In the genomic region with DNA sequence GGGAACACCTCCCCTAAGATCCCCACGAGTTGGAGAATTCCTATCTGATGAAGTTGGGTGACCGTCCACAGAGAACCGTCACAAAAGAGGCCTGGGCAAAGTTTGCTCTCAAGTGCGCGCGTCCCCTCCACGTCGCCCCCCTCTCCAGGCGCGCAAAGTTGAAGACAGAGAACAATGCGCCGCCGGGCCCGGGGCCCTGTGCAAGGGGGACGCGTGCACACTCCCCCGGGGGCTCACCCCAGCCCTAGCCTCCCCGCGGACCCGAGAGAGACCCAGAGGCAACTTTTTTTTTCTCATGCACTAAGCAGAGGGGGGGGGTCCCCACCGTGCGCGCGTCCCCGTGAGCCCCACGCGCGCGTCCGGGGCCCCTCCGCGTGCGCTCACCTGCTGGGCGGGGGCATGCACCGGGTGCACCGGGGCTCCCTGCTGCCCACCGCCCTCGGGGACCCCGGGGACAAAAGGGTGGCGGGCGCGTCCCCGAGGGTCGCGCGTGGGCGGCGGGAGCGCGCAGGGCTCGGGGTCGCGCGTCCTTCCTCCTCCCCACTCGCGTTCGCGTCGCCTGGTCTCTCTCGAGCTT, we compare ENCODE assay signal across 7 mouse cellular contexts. TPM values are rescaled to one million over a fixed set of nuclear protein-coding genes. Genes with fewer than 3 reads are reported as not detected.
DNase-seq lines count a peak whose midpoint lies in the region; ATAC-seq and TF ChIP-seq lines count a peak whose summit lies in the region.

No protein-coding gene starts in this region.

- H3K9me3 ChIP-seq in embryonic facial prominence, embryonic 12.5 days, result no peaks in the 10 kb centered on the region
- H3K9me3 ChIP-seq in hindbrain, embryonic 12.5 days (replicated peaks), result no peaks in the 10 kb centered on the region
- no peaks in the 10 kb centered on the region for H3K9me3 ChIP-seq in limb, embryonic 15.5 days
- H3K9me3 ChIP-seq in neural tube, embryonic 12.5 days, result no peaks in the 10 kb centered on the region

- H3K4me3 ChIP-seq in spleen, adult 2 months (ENCODE audit: extremely low read depth, insufficient read depth, insufficient read length), result peak overlapping the region; percentile 89
- H3K4me3 ChIP-seq in embryonic facial prominence, embryonic 12.5 days, result peak overlapping the region; percentile 94
- peak overlapping the region; percentile 98 for H3K4me3 ChIP-seq in hindbrain, embryonic 12.5 days
- H3K4me3 ChIP-seq in limb, embryonic 15.5 days, result peak overlapping the region; percentile 96
- H3K4me3 ChIP-seq in neural tube, embryonic 12.5 days, result peak overlapping the region; percentile 99

- WGBS in spleen, adult 2 months, result under 1% methylated on average over 60 of the region's 60 CpGs
- under 1% methylated on average over 40 of the region's 60 CpGs for WGBS in embryonic facial prominence, embryonic 12.5 days
- WGBS in hindbrain, embryonic 12.5 days, result under 1% methylated on average over 60 of the region's 60 CpGs
- WGBS in limb, embryonic 15.5 days, result under 1% methylated on average over 57 of the region's 60 CpGs
- WGBS in neural tube, embryonic 12.5 days, result under 1% methylated on average over 60 of the region's 60 CpGs

- no peaks in the 10 kb centered on the region for H3K27me3 ChIP-seq in spleen, adult 2 months (ENCODE audit: control insufficient read depth, insufficient read depth, low read length)
- peaks cover 4% of the 10 kb centered on the region; the same call in 1 of the 2 replicates for H3K27me3 ChIP-seq in embryonic facial prominence, embryonic 12.5 days
- H3K27me3 ChIP-seq in hindbrain, embryonic 12.5 days, result peaks cover 15% of the 10 kb centered on the region
- H3K27me3 ChIP-seq in limb, embryonic 15.5 days, result peaks cover 2% of the 10 kb centered on the region
- no peaks in the 10 kb centered on the region for H3K27me3 ChIP-seq in neural tube, embryonic 12.5 days (replicated peaks)

- peak overlapping the region; percentile 94 for H3K4me2 ChIP-seq in embryonic facial prominence, embryonic 12.5 days (replicated peaks)
- H3K4me2 ChIP-seq in hindbrain, embryonic 12.5 days (replicated peaks), result peak overlapping the region; percentile 88
- peak overlapping the region; percentile 65 for H3K4me2 ChIP-seq in limb, embryonic 15.5 days
- peak overlapping the region; percentile 92 for H3K4me2 ChIP-seq in neural tube, embryonic 12.5 days (replicated peaks)

- peak overlapping the region; percentile 98 for H3K27ac ChIP-seq in spleen, adult 2 months (ENCODE audit: insufficient read depth, low read length)
- peak overlapping the region; percentile 94 for H3K27ac ChIP-seq in embryonic facial prominence, embryonic 12.5 days
- peak overlapping the region; percentile 95 for H3K27ac ChIP-seq in hindbrain, embryonic 12.5 days
- H3K27ac ChIP-seq in limb, embryonic 15.5 days, result peak overlapping the region; percentile 94
- peak overlapping the region; percentile 89 for H3K27ac ChIP-seq in neural tube, embryonic 12.5 days

- H3K36me3 ChIP-seq in spleen, adult 2 months (ENCODE audit: control insufficient read depth, insufficient read depth, low read length), result peaks cover 14% of the 10 kb centered on the region
- H3K36me3 ChIP-seq in embryonic facial prominence, embryonic 12.5 days, result peaks cover 32% of the 10 kb centered on the region
- peaks cover 29% of the 10 kb centered on the region for H3K36me3 ChIP-seq in hindbrain, embryonic 12.5 days
- peaks cover 33% of the 10 kb centered on the region for H3K36me3 ChIP-seq in limb, embryonic 15.5 days
- H3K36me3 ChIP-seq in neural tube, embryonic 12.5 days, result peaks cover 28% of the 10 kb centered on the region

- no peak for TF ChIP-seq POLR2A in spleen, adult 2 months (IDR thresholded peaks at IDR 0.05; ENCODE audit: low read depth, low read length)

- peaks cover 31% of the 10 kb centered on the region; the same call in 1 of the 2 replicates for H3K4me1 ChIP-seq in spleen, adult 2 months (ENCODE audit: control insufficient read depth, insufficient read depth, insufficient read length)
- peaks cover 8% of the 10 kb centered on the region for H3K4me1 ChIP-seq in embryonic facial prominence, embryonic 12.5 days
- peaks cover 28% of the 10 kb centered on the region for H3K4me1 ChIP-seq in hindbrain, embryonic 12.5 days
- H3K4me1 ChIP-seq in limb, embryonic 15.5 days, result peaks cover 39% of the 10 kb centered on the region
- H3K4me1 ChIP-seq in neural tube, embryonic 12.5 days, result peaks cover 37% of the 10 kb centered on the region

- H3K9ac ChIP-seq in embryonic facial prominence, embryonic 12.5 days, result peak overlapping the region; percentile 100
- H3K9ac ChIP-seq in hindbrain, embryonic 12.5 days, result peak overlapping the region; percentile 100
- peak overlapping the region; percentile 99 for H3K9ac ChIP-seq in limb, embryonic 15.5 days
- H3K9ac ChIP-seq in neural tube, embryonic 12.5 days, result peak overlapping the region; percentile 98

- DNase-seq in spleen, adult 2 months (ENCODE audit: low read depth in 1 of 2, low spot score in 2 of 2), result no peak
- DNase-seq in spleen, adult 12 weeks (ENCODE audit: low spot score), result no peak

- no peak for TF ChIP-seq CTCF in spleen, adult 2 months (IDR thresholded peaks at IDR 0.05; ENCODE audit: extremely low read depth, insufficient read depth, insufficient read length, insufficient replicate concordance)

- 0 out of 2 replicates have a peak, but pooled peaks have one; percentile 15 for ATAC-seq in embryonic facial prominence, embryonic 12.5 days (ENCODE audit: insufficient number of reproducible peaks, insufficient read depth, low FRiP score, low TSS enrichment)
- ATAC-seq in hindbrain, embryonic 12.5 days (ENCODE audit: low FRiP score), result peak; percentile 39
- ATAC-seq in limb, embryonic 15.5 days (ENCODE audit: insufficient number of reproducible peaks, low FRiP score, low TSS enrichment, low read depth), result no peak
- peak; percentile 39; the same call in 1 of the 2 replicates for ATAC-seq in neural tube, embryonic 12.5 days (ENCODE audit: low FRiP score, low read depth)
- no peak for ATAC-seq in CD4-positive, CD25-positive, alpha-beta regulatory T cell, adult 4 months

RNA-seq across cellular contexts. Expression of gene Tcf3, which starts 0.4 kb away (rescaled TPM):
- 173 and 240 TPM in 2 replicates for polyA plus RNA-seq in spleen, adult 2 months (2012; rRNA removed)
- polyA plus RNA-seq in embryonic facial prominence, embryonic 12.5 days (2016; fragmentation: Nextera tagmentation; extraction: Ambion mirVana), result 251 and 258 TPM in 2 replicates
- 176 and 178 TPM in 2 replicates for polyA plus RNA-seq in hindbrain, embryonic 12.5 days (2016; fragmentation: Nextera tagmentation; extraction: Ambion mirVana)
- 94.8 and 110 TPM in 2 replicates for polyA plus RNA-seq in limb, embryonic 15.5 days (2015; fragmentation: Nextera tagmentation; extraction: Ambion mirVana)
- 156 and 166 TPM in 2 replicates for polyA plus RNA-seq in neural tube, embryonic 12.5 days (2016; fragmentation: Nextera tagmentation; extraction: Ambion mirVana)
- 1 to 10 TPM; 7.5 to 8.5 TPM for polyA plus RNA-seq in CD4-positive, CD25-positive, alpha-beta regulatory T cell, adult 4 months (2017; shearing (Covaris generic))

RNA-seq across cellular contexts. Expression of gene Uqcr11, which starts 26.4 kb away (rescaled TPM):
- 399 and 753 TPM in 2 replicates for polyA plus RNA-seq in spleen, adult 2 months (2012; rRNA removed)
- polyA plus RNA-seq in embryonic facial prominence, embryonic 12.5 days (2016; fragmentation: Nextera tagmentation; extraction: Ambion mirVana), result 403 and 464 TPM in 2 replicates
- 312 and 406 TPM in 2 replicates for polyA plus RNA-seq in hindbrain, embryonic 12.5 days (2016; fragmentation: Nextera tagmentation; extraction: Ambion mirVana)
- 562 and 570 TPM in 2 replicates for polyA plus RNA-seq in limb, embryonic 15.5 days (2015; fragmentation: Nextera tagmentation; extraction: Ambion mirVana)
- polyA plus RNA-seq in neural tube, embryonic 12.5 days (2016; fragmentation: Nextera tagmentation; extraction: Ambion mirVana), result 436 and 478 TPM in 2 replicates
- 100 to 1,000 TPM; 268 to 337 TPM for polyA plus RNA-seq in CD4-positive, CD25-positive, alpha-beta regulatory T cell, adult 4 months (2017; shearing (Covaris generic))

RNA-seq across cellular contexts. Expression of gene Mbd3, which starts 33.7 kb away (rescaled TPM):
- polyA plus RNA-seq in spleen, adult 2 months (2012; rRNA removed), result 110 and 124 TPM in 2 replicates
- polyA plus RNA-seq in embryonic facial prominence, embryonic 12.5 days (2016; fragmentation: Nextera tagmentation; extraction: Ambion mirVana), result 332 and 349 TPM in 2 replicates
- 275 and 296 TPM in 2 replicates for polyA plus RNA-seq in hindbrain, embryonic 12.5 days (2016; fragmentation: Nextera tagmentation; extraction: Ambion mirVana)
- polyA plus RNA-seq in limb, embryonic 15.5 days (2015; fragmentation: Nextera tagmentation; extraction: Ambion mirVana), result 218 and 219 TPM in 2 replicates
- 304 and 314 TPM in 2 replicates for polyA plus RNA-seq in neural tube, embryonic 12.5 days (2016; fragmentation: Nextera tagmentation; extraction: Ambion mirVana)
- 10 to 100 TPM; 26.7 to 27.2 TPM for polyA plus RNA-seq in CD4-positive, CD25-positive, alpha-beta regulatory T cell, adult 4 months (2017; shearing (Covaris generic))

RNA-seq across cellular contexts. Expression of gene Mex3d, which starts 45.6 kb away (rescaled TPM):
- polyA plus RNA-seq in spleen, adult 2 months (2012; rRNA removed), result 13.4 and 22.6 TPM in 2 replicates
- polyA plus RNA-seq in embryonic facial prominence, embryonic 12.5 days (2016; fragmentation: Nextera tagmentation; extraction: Ambion mirVana), result 13.1 and 14.9 TPM in 2 replicates
- polyA plus RNA-seq in hindbrain, embryonic 12.5 days (2016; fragmentation: Nextera tagmentation; extraction: Ambion mirVana), result 21.4 and 24.8 TPM in 2 replicates
- 6.1 and 6.8 TPM in 2 replicates for polyA plus RNA-seq in limb, embryonic 15.5 days (2015; fragmentation: Nextera tagmentation; extraction: Ambion mirVana)
- polyA plus RNA-seq in neural tube, embryonic 12.5 days (2016; fragmentation: Nextera tagmentation; extraction: Ambion mirVana), result 23.6 and 26.5 TPM in 2 replicates
- 1 to 10 TPM in 1 of 2 experiments, not detected in 1; 1.3 TPM for polyA plus RNA-seq in CD4-positive, CD25-positive, alpha-beta regulatory T cell, adult 4 months (2017; shearing (Covaris generic))

Comparison
In these comparisons a context has a peak if more than half of its experiments do, and no peak if none do; other contexts are left out.
1. ATAC-seq: peak in embryonic facial prominence, embryonic 12.5 days (single experiment), hindbrain, embryonic 12.5 days (single experiment) and neural tube, embryonic 12.5 days (single experiment); none in limb, embryonic 15.5 days (single experiment) and CD4-positive, CD25-positive, alpha-beta regulatory T cell, adult 4 months (single experiment).
2. RNA of gene Tcf3, which starts 0.4 kb away (polyA plus RNA-seq): 251 to 258 TPM in embryonic facial prominence, embryonic 12.5 days, 176 to 178 TPM in hindbrain, embryonic 12.5 days, 173 to 240 TPM in spleen, adult 2 months, 156 to 166 TPM in neural tube, embryonic 12.5 days and 94.8 to 110 TPM in limb, embryonic 15.5 days; 7.5 to 8.5 TPM in CD4-positive, CD25-positive, alpha-beta regulatory T cell, adult 4 months; every median in the first group is over 10 times any median in the second.
3. Peak in every context shown above with its lines, with median percentiles within 50 percentile points of each other: H3K27ac ChIP-seq, H3K4me3 ChIP-seq, H3K4me2 ChIP-seq and H3K9ac ChIP-seq.